28 mouse cellular contexts compared by ENCODE assay signal in genomic region chr10:116738533-116738932, GRCm38 (mm10).
DNase-seq lines count a peak whose midpoint lies in the region; ATAC-seq and TF ChIP-seq lines count a peak whose summit lies in the region.
"Had no signal": no experiment of that assay in that cellular context is flagged by ENCODE, and none has a peak within 500 bp of the region (broad histone marks: within the 10 kb centered on the region; RNA-seq: fewer than 3 reads in every experiment).

No protein-coding gene starts in this region.

- TF ChIP-seq POLR2A in embryonic fibroblast, embryonic 13.5 days (IDR thresholded peaks at IDR 0.05; ENCODE audit: low read depth, low read length): no peak

- DNase-seq in embryonic facial prominence, embryonic 10.5 days (ENCODE audit: low spot score): no peak
- no peak for DNase-seq in heart, postnatal 25 days (ENCODE audit: low spot score)
- no peak for DNase-seq in cerebellum, postnatal 36 days
- no peak for DNase-seq in frontal cortex, postnatal 36 days (ENCODE audit: low spot score in 2 of 2)
- DNase-seq: adrenal gland, adult 2 months; adrenal gland, postnatal 14 days; B cell, adult 2 months; cerebellum, adult 11-12 months; cerebellum, adult 8-10 months; cerebellum, postnatal 10 days; gastrocnemius, postnatal 14 days; heart, postnatal 14 days; kidney, adult 18-20 months; kidney, adult 9 months had no signal

- peak overlapping the region; percentile 39; the same call in 1 of the 2 replicates for H3K27ac ChIP-seq in embryonic facial prominence, embryonic 13.5 days
- H3K27ac ChIP-seq in embryonic facial prominence, embryonic 10.5 days (replicated peaks): no peak overlapping the region; the same call in 1 of the 2 replicates
- H3K27ac ChIP-seq in heart, embryonic 16.5 days (ENCODE audit: low read length): no peak overlapping the region; the same call in 1 of the 2 replicates
- peak overlapping the region; percentile 95 for H3K27ac ChIP-seq in embryonic fibroblast, embryonic 13.5 days (ENCODE audit: insufficient read depth, low read length)
- H3K27ac ChIP-seq: forebrain, embryonic 12.5 days; forebrain, embryonic 15.5 days; hindbrain, embryonic 10.5 days; hindbrain, embryonic 13.5 days had no signal

- no peaks in the 10 kb centered on the region for H3K9me3 ChIP-seq in embryonic facial prominence, embryonic 13.5 days
- H3K9me3 ChIP-seq in embryonic facial prominence, embryonic 10.5 days: no peaks in the 10 kb centered on the region
- no peaks in the 10 kb centered on the region for H3K9me3 ChIP-seq in heart, embryonic 16.5 days (replicated peaks; ENCODE audit: control insufficient read depth, low read length)
- H3K9me3 ChIP-seq: embryonic facial prominence, embryonic 15.5 days; forebrain, embryonic 12.5 days; forebrain, embryonic 15.5 days; heart, embryonic 15.5 days; hindbrain, embryonic 10.5 days; hindbrain, embryonic 13.5 days had no signal

- no peak overlapping the region for H3K4me3 ChIP-seq in embryonic facial prominence, embryonic 13.5 days
- no peak overlapping the region for H3K4me3 ChIP-seq in embryonic facial prominence, embryonic 10.5 days
- H3K4me3 ChIP-seq in heart, embryonic 16.5 days (ENCODE audit: low read length): no peak overlapping the region
- H3K4me3 ChIP-seq in embryonic fibroblast, embryonic 13.5 days (ENCODE audit: insufficient read depth, low read length): no peak overlapping the region
- H3K4me3 ChIP-seq: embryonic facial prominence, embryonic 15.5 days; erythroblast, embryonic 14.5 days; forebrain, embryonic 12.5 days; forebrain, embryonic 15.5 days; heart, embryonic 15.5 days; hindbrain, embryonic 10.5 days; hindbrain, embryonic 13.5 days had no signal

- no peak overlapping the region for H3K9ac ChIP-seq in embryonic facial prominence, embryonic 13.5 days
- no peak overlapping the region for H3K9ac ChIP-seq in heart, embryonic 16.5 days (ENCODE audit: low read length)
- H3K9ac ChIP-seq: embryonic facial prominence, embryonic 15.5 days; forebrain, embryonic 12.5 days; forebrain, embryonic 15.5 days; heart, embryonic 15.5 days; hindbrain, embryonic 13.5 days had no signal

- no peak overlapping the region for H3K4me2 ChIP-seq in embryonic facial prominence, embryonic 13.5 days
- no peak overlapping the region for H3K4me2 ChIP-seq in heart, embryonic 16.5 days (ENCODE audit: low read depth, low read length)
- H3K4me2 ChIP-seq: embryonic facial prominence, embryonic 15.5 days; forebrain, embryonic 12.5 days; forebrain, embryonic 15.5 days; heart, embryonic 11.5 days; heart, embryonic 15.5 days; hindbrain, embryonic 13.5 days had no signal

- intact Hi-C loops in heart, postnatal 25 days (cut with DNase I): no loop called here

- no peak for TF ChIP-seq CTCF in embryonic fibroblast, embryonic 13.5 days (IDR thresholded peaks at IDR 0.05; ENCODE audit: borderline replicate concordance, insufficient read depth, low read length)

- no peaks in the 10 kb centered on the region for H3K27me3 ChIP-seq in embryonic facial prominence, embryonic 13.5 days
- H3K27me3 ChIP-seq in embryonic facial prominence, embryonic 10.5 days (replicated peaks; ENCODE audit: low read depth, poor library complexity, severe bottlenecking): no peaks in the 10 kb centered on the region
- no peaks in the 10 kb centered on the region for H3K27me3 ChIP-seq in heart, embryonic 16.5 days (ENCODE audit: control insufficient read depth, insufficient read depth, low read length)
- H3K27me3 ChIP-seq: embryonic facial prominence, embryonic 15.5 days; forebrain, embryonic 12.5 days; forebrain, embryonic 15.5 days; hindbrain, embryonic 13.5 days had no signal

- 89% methylated on average over 8 of the region's 8 CpGs for WGBS in embryonic facial prominence, embryonic 13.5 days
- WGBS in embryonic facial prominence, embryonic 10.5 days: 94% methylated on average over 8 of the region's 8 CpGs
- WGBS in heart, embryonic 16.5 days: 80% methylated on average over 8 of the region's 8 CpGs

- no peak for ATAC-seq in embryonic facial prominence, embryonic 13.5 days (ENCODE audit: insufficient number of reproducible peaks, insufficient read depth, low FRiP score, low TSS enrichment, low read depth)
- ATAC-seq in heart, embryonic 16.5 days (replicated peaks; ENCODE audit: extremely low read depth, insufficient read depth, low FRiP score): peak; percentile 38; the same call in 1 of the 2 replicates
- ATAC-seq in megakaryocyte progenitor cell, adult 5-6 weeks (replicated peaks; ENCODE audit: poor library complexity): peak; percentile 69
- ATAC-seq: forebrain, embryonic 15.5 days; hindbrain, embryonic 16.5 days; intestine, embryonic 16.5 days had no signal

- H3K4me1 ChIP-seq in embryonic facial prominence, embryonic 13.5 days: peaks cover 38% of the 10 kb centered on the region
- peaks cover 37% of the 10 kb centered on the region for H3K4me1 ChIP-seq in embryonic facial prominence, embryonic 10.5 days
- H3K4me1 ChIP-seq in heart, embryonic 16.5 days (ENCODE audit: control insufficient read depth, insufficient read depth, low read length): peaks cover 12% of the 10 kb centered on the region
- H3K4me1 ChIP-seq in embryonic fibroblast, embryonic 13.5 days (ENCODE audit: control insufficient read depth, insufficient read depth, low read length): peaks cover 22% of the 10 kb centered on the region
- H3K4me1 ChIP-seq: forebrain, embryonic 12.5 days; forebrain, embryonic 15.5 days; hindbrain, embryonic 13.5 days had no signal

- H3K36me3 ChIP-seq in embryonic facial prominence, embryonic 13.5 days: no peaks in the 10 kb centered on the region
- no peaks in the 10 kb centered on the region for H3K36me3 ChIP-seq in embryonic facial prominence, embryonic 10.5 days (replicated peaks)
- H3K36me3 ChIP-seq in heart, embryonic 16.5 days (ENCODE audit: control insufficient read depth, insufficient read depth): no peaks in the 10 kb centered on the region
- H3K36me3 ChIP-seq: embryonic facial prominence, embryonic 15.5 days; forebrain, embryonic 12.5 days; forebrain, embryonic 15.5 days; heart, embryonic 15.5 days; hindbrain, embryonic 10.5 days; hindbrain, embryonic 13.5 days had no signal

Comparison
In these comparisons a context has a peak if more than half of its experiments do, and no peak if none do; other contexts are left out.
1. H3K27ac ChIP-seq: peak in embryonic facial prominence, embryonic 13.5 days (single experiment) and embryonic fibroblast, embryonic 13.5 days (single experiment); none in embryonic facial prominence, embryonic 10.5 days (single experiment) and heart, embryonic 16.5 days (single experiment).